Mouse (Mus musculus): ENCODE measurements around the gene Htr1f. TPM values are rescaled to one million over a fixed set of nuclear protein-coding genes. Genes with fewer than 3 reads are reported as not detected.

The Htr1f gene
- total RNA-seq, 2 experiments from 2014 or later, result 6.7 to 6.9 TPM

GRCm38 (mm10) chr16:65018710-65019109, 86.9 kb downstream of the Htr1f start:
- no peak for TF ChIP-seq CTCF (IDR thresholded peaks at IDR 0.05)
- intact Hi-C loops (cut with DNase I), result no loop called here
- DNase-seq (ENCODE audit: extremely low spot score in 1 of 2, low spot score in 2 of 2), result no peak
- Histone ChIP-seq H3K27ac (no peak overlapping the region), H3K4me3 (no peak overlapping the region)

GRCm38 (mm10) chr16:65018134-65018533, 87.5 kb downstream of the Htr1f start:
- no peak overlapping the region for H3K4me3 ChIP-seq
- TF ChIP-seq CTCF (IDR thresholded peaks at IDR 0.05), result no peak
- DNase-seq (ENCODE audit: extremely low spot score in 1 of 2, low spot score in 2 of 2), result no peak
- intact Hi-C loops (cut with DNase I), result no loop called here
- no peak overlapping the region for H3K27ac ChIP-seq

GRCm38 (mm10) chr16:65017566-65017965, 88.1 kb downstream of the Htr1f start:
- no peak for DNase-seq (ENCODE audit: extremely low spot score in 1 of 2, low spot score in 2 of 2)
- TF ChIP-seq CTCF (IDR thresholded peaks at IDR 0.05), result no peak
- intact Hi-C loops (cut with DNase I), result no loop called here
- Histone ChIP-seq H3K27ac (no peak overlapping the region), H3K4me3 (no peak overlapping the region)

- DNase-seq (ENCODE audit: extremely low spot score in 1 of 2, low spot score in 2 of 2), result no peak
- no peak for TF ChIP-seq CTCF (IDR thresholded peaks at IDR 0.05)
- no peak overlapping the region for H3K27ac ChIP-seq
- H3K4me3 ChIP-seq, result no peak overlapping the region
- intact Hi-C loops (cut with DNase I), result no loop called here
Observed at GRCm38 (mm10) chr16:65015241-65015640, 90.4 kb downstream of the Htr1f start.

- H3K4me3 ChIP-seq, result no peak overlapping the region
- DNase-seq (ENCODE audit: extremely low spot score in 1 of 2, low spot score in 2 of 2), result no peak
- TF ChIP-seq CTCF (IDR thresholded peaks at IDR 0.05), result no peak
- H3K27ac ChIP-seq, result no peak overlapping the region
- intact Hi-C loops (cut with DNase I), result no loop called here
Observed at GRCm38 (mm10) chr16:65001993-65002821, 103.4 kb downstream of the Htr1f start.

- intact Hi-C loops (cut with DNase I), result no loop called here
- Histone ChIP-seq H3K4me3 (no peak overlapping the region), H3K27ac (no peak overlapping the region)
- TF ChIP-seq CTCF (IDR thresholded peaks at IDR 0.05), result no peak
- DNase-seq (ENCODE audit: extremely low spot score in 1 of 2, low spot score in 2 of 2), result no peak
Observed at GRCm38 (mm10) chr16:64989279-64989800, 116.3 kb downstream of the Htr1f start.

GRCm38 (mm10) chr16:64987564-64987963, 118.1 kb downstream of the Htr1f start:
- intact Hi-C loops (cut with DNase I), result no loop called here

GRCm38 (mm10) chr16:64987049-64987448, 118.6 kb downstream of the Htr1f start:
- no peak for DNase-seq (ENCODE audit: extremely low spot score in 1 of 2, low spot score in 2 of 2)
- Histone ChIP-seq H3K27ac (no peak overlapping the region), H3K4me3 (no peak overlapping the region)
- no peak for TF ChIP-seq CTCF (IDR thresholded peaks at IDR 0.05)
- intact Hi-C loops (cut with DNase I), result no loop called here

More at GRCm38 (mm10) chr16:64987564-64987963, 118.1 kb downstream of the Htr1f start:
- H3K4me3 ChIP-seq, result no peak overlapping the region
- no peak overlapping the region for H3K27ac ChIP-seq
- DNase-seq (ENCODE audit: extremely low spot score in 1 of 2, low spot score in 2 of 2), result no peak
- TF ChIP-seq CTCF (IDR thresholded peaks at IDR 0.05), result no peak

GRCm38 (mm10) chr16:64974636-64975035, 131.0 kb downstream of the Htr1f start:
- intact Hi-C loops (cut with DNase I), result no loop called here
- Histone ChIP-seq H3K27ac (no peak overlapping the region), H3K4me3 (no peak overlapping the region)
- TF ChIP-seq CTCF (IDR thresholded peaks at IDR 0.05), result no peak
- DNase-seq (ENCODE audit: extremely low spot score in 1 of 2, low spot score in 2 of 2), result no peak

GRCm38 (mm10) chr16:64973533-64974305, 131.9 kb downstream of the Htr1f start:
- no peak for TF ChIP-seq CTCF (IDR thresholded peaks at IDR 0.05)
- intact Hi-C loops (cut with DNase I), result no loop called here
- DNase-seq (ENCODE audit: extremely low spot score in 1 of 2, low spot score in 2 of 2), result no peak
- no peak overlapping the region for H3K27ac ChIP-seq
- no peak overlapping the region for H3K4me3 ChIP-seq

- DNase-seq (ENCODE audit: extremely low spot score in 1 of 2, low spot score in 2 of 2), result no peak
- TF ChIP-seq CTCF (IDR thresholded peaks at IDR 0.05), result no peak; the same call in none of the 2 replicates
- Histone ChIP-seq H3K4me3 (no peak overlapping the region), H3K27ac (no peak overlapping the region)
- intact Hi-C loops (cut with DNase I), result no loop called here
Observed at GRCm38 (mm10) chr16:64961690-64962089, 144.0 kb downstream of the Htr1f start.

GRCm38 (mm10) chr16:64941646-64942195, 163.9 kb downstream of the Htr1f start:
- Histone ChIP-seq H3K27ac (no peak overlapping the region), H3K4me3 (no peak overlapping the region)
- no peak for DNase-seq (ENCODE audit: extremely low spot score in 1 of 2, low spot score in 2 of 2)
- TF ChIP-seq CTCF (IDR thresholded peaks at IDR 0.05), result no peak
- intact Hi-C loops (cut with DNase I), result no loop called here

Measured in left cerebral cortex, adult 2 months (tissue).